Mouse (Mus musculus) hindbrain, postnatal 0 days (tissue): ENCODE measurements around the gene Dlgap1. TPM values are rescaled to one million over a fixed set of nuclear protein-coding genes. Genes with fewer than 3 reads are reported as not detected.

Experiments used
- ATAC-seq: fragments of 200-750 bp; cut with Nextera tagmentation; 2 replicates; pipeline ENCODE4 v1.8.0; 2017; ENCODE audit warnings: mild to moderate bottlenecking, moderate TSS enrichment, moderate library complexity
- DNase-seq: peaks from one replicate; pipeline ENCODE4 v3.0.0-alpha.2; 2015; ENCODE audit warnings: low spot score
- H3K27ac ChIP-seq: fragments of 300-500 bp; sonication (generic); 2 replicates; pipeline ENCODE4 v1.5.1; 2014; ENCODE audit warnings: mild to moderate bottlenecking
- H3K27me3 ChIP-seq: fragments of 300-500 bp; sonication (generic); 2 replicates; pipeline ENCODE4 v1.6.1; 2014; ENCODE audit warnings: low read length, mixed read lengths; ENCODE audit not compliant: insufficient read depth
- H3K36me3 ChIP-seq: fragments of 300-500 bp; sonication (generic); 2 replicates; pipeline ENCODE4 v1.6.1; 2014; ENCODE audit warnings: low read length, mixed read lengths; ENCODE audit not compliant: insufficient read depth
- H3K4me1 ChIP-seq: fragments of 300-500 bp; sonication (generic); 2 replicates; pipeline ENCODE4 v1.6.1; 2014; ENCODE audit warnings: antibody characterized with exemption, low read length, mixed read lengths; ENCODE audit not compliant: insufficient read depth
- H3K4me2 ChIP-seq: fragments of 300-500 bp; sonication (generic); 2 replicates; pipeline ENCODE4 v1.6.1; 2014; ENCODE audit warnings: low read depth, mild to moderate bottlenecking, low read length, moderate library complexity, mixed read lengths
- H3K4me3 ChIP-seq: fragments of 300-500 bp; sonication (generic); 2 replicates; pipeline ENCODE4 v1.5.1; 2014; ENCODE audit warnings: low read length
- H3K9ac ChIP-seq: fragments of 300-500 bp; sonication (generic); replicated peaks from 2 replicates; pipeline ENCODE4 v1.6.1; 2014; ENCODE audit warnings: mild to moderate bottlenecking, low read length, moderate library complexity, mixed read lengths
- H3K9me3 ChIP-seq: fragments of 300-500 bp; sonication (generic); 2 replicates; pipeline ENCODE4 v1.6.1; 2016; ENCODE audit warnings: low read length, mixed read lengths
- CTCF ChIP-seq: IDR thresholded peaks from 2 replicates; pipeline ENCODE4 v1.5.1; 2016; ENCODE audit warnings: antibody characterized with exemption, control low read depth, low read depth
- WGBS: fragments of 180-500 bp; shearing (Covaris S2); extraction: QIAGEN DNeasy Blood & Tissue Kit; methylation state at CpG from one replicate; pipeline ENCODE4 v1.1.7; 2014; 5-methylcytosine and 5-hydroxymethylcytosine counted together
- microRNA counts: library from miRNA; unstranded; fragments of <30 nt; microRNA quantifications from one replicate; lab custom pipeline; 2015
- microRNA-seq, 2 experiments: library from miRNA; unstranded; fragments of <30 nt; microRNA quantifications; one replicate each; pipeline ENCODE4; 2016
- polyA plus RNA-seq: library from polyadenylated mRNA; unstranded; fragments of >200 nt; fragmentation: Nextera tagmentation; extraction: Ambion mirVana; gene quantifications from 2 replicates; pipeline ENCODE4 v1.2.1, GENCODE M21; 2015
- total RNA-seq: library from RNA; depleted of rRNA; stranded (reverse); fragments of >200 nt; gene quantifications from 2 replicates; pipeline ENCODE4 v1.2.3, GENCODE M21; 2014

Gene Dlgap1
- total and polyA plus RNA-seq, 2 experiments from 2014 or later, result 33.8 to 117 TPM

DNA sequence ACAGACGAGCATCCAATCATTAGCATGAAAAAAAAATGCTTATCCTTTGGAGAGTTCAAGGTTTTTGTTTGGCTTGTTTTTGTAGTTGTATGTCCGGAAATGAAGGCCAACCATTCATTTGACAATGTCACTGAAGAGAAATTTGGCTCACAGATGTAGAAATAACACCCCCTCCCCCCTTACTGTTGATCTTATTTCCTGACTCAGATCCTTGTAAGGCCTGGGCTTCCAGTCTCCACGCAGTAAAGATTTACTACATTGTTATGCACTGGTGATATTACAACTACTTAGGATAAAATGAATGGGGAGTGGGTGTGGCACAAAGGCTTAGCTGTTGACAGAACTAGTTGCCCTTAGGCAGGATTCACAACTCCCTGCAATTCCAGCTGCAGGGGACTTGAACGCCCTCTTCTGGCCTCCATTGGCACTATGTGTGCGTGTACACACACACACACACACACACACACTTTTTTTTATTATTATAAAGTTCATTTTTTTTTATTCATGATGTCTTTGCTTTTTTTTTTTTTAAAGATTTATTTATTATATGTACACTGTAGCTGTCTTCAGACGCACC, 897.8 kb downstream of the Dlgap1 start:
- Histone ChIP-seq H3K27ac (no peak overlapping the region), H3K9ac (no peak overlapping the region), H3K4me3 (no peak overlapping the region), H3K36me3 (no peaks in the 10 kb centered on the region), H3K4me1 (no peaks in the 10 kb centered on the region), H3K9me3 (no peaks in the 10 kb centered on the region), H3K4me2 (no peak overlapping the region), H3K27me3 (no peaks in the 10 kb centered on the region)
- ATAC-seq, result no peak
- WGBS, result 88% methylated on average over 6 of the region's 6 CpGs
- no peak for TF ChIP-seq CTCF
- DNase-seq, result no peak

DNA sequence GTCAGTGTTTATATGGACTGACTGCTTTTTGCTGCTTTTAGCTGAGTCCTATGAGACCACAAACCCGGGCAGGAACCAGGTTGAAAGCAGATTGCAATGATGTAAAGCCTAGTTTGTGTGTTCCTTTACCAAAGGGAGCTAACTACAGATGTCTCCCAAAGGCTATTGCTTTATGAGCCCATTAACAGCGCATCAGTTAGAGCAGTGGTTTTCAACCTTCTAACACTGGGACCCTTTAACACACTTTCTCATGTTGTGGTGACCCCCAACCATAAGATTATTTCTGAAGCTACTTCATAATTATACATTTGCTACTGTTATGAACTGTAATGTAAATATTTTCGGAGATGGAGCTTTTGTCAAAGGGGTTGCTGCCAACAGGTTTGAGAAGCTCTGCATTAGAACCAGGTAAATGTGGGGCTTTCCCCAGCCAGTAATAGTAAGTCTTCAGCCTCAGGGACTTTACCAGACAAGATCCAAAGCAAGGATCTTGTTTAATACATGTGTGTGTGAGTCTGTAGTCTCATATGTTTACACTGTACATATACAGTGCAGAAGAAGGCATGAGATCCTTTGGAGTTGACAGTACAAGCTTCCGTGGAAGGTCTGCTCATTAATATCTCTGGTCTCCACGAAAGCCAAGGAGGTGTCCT, 899.8 kb downstream of the Dlgap1 start:
- H3K9ac ChIP-seq, result no peak overlapping the region
- ATAC-seq (no peak), DNase-seq (no peak)
- H3K4me2 ChIP-seq, result no peak overlapping the region
- H3K9me3 ChIP-seq, result no peaks in the 10 kb centered on the region
- no peak overlapping the region for H3K27ac ChIP-seq
- H3K4me1 ChIP-seq, result 0 out of 2 replicates have a peak, but pooled peaks cover 7% of the 10 kb centered on the region
- TF ChIP-seq CTCF, result no peak
- no peaks in the 10 kb centered on the region for H3K27me3 ChIP-seq
- no peaks in the 10 kb centered on the region for H3K36me3 ChIP-seq
- no peak overlapping the region for H3K4me3 ChIP-seq
- WGBS, result 91% methylated on average over 5 of the region's 5 CpGs

DNA sequence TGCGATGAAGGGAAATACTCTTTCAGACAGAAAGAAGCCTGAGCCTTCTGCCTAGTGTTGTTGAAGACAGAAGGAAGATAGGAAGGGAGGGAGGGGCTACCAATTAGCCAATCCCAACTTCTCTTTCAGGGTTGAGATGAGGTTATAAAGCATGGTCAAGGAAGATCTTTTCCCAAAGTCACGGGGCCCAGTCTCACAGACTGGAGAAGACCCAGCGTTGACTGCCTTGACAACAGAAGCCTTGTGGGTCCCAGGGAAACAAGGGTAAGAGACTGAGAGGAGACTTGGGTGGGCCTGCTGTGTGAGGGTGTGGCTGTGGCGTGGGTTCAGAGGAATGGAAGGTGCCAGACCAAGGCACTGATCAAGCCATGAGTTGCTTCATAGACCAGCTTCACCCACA, 901.7 kb downstream of the Dlgap1 start:
- Histone ChIP-seq H3K27me3 (no peaks in the 10 kb centered on the region), H3K36me3 (no peaks in the 10 kb centered on the region), H3K9ac (no peak overlapping the region), H3K4me2 (no peak overlapping the region), H3K9me3 (no peaks in the 10 kb centered on the region), H3K27ac (no peak overlapping the region), H3K4me1 (0 out of 2 replicates have a peak, but pooled peaks cover 7% of the 10 kb centered on the region), H3K4me3 (no peak overlapping the region)
- DNase-seq (no peak), ATAC-seq (no peak)
- 93% methylated on average over 4 of the region's 4 CpGs for WGBS
- TF ChIP-seq CTCF, result no peak

MicroRNAs within 50 kb of the gene (microRNA counts, 519-probe panel; counts per million panel counts)
- microRNA mmu-miR-1195 (lab: Ali Mortazavi, UCI), result not detected

Small RNA genes within 50 kb of the gene (microRNA-seq; reads per million reads assigned to microRNA genes)
- gene Mir1195, result 0 reads per million in 2 experiments
